Mouse (Mus musculus): ENCODE data around the gene Thsd7b. TPM values are rescaled to one million over a fixed set of nuclear protein-coding genes. Genes with fewer than 3 reads are reported as not detected.
A peak's percentile ranks its signal among the peaks of the same experiment; 100 is the strongest.

Gene Thsd7b
- 0.34 TPM in 1 of 2 replicates, not detected in the other for total RNA-seq (2014; fragmentation: Nextera tagmentation)
- total RNA-seq (2017), result 0.41 and 0.82 TPM in 2 replicates
- polyA plus RNA-seq (2012), result not detected in 2 replicates

DNA sequence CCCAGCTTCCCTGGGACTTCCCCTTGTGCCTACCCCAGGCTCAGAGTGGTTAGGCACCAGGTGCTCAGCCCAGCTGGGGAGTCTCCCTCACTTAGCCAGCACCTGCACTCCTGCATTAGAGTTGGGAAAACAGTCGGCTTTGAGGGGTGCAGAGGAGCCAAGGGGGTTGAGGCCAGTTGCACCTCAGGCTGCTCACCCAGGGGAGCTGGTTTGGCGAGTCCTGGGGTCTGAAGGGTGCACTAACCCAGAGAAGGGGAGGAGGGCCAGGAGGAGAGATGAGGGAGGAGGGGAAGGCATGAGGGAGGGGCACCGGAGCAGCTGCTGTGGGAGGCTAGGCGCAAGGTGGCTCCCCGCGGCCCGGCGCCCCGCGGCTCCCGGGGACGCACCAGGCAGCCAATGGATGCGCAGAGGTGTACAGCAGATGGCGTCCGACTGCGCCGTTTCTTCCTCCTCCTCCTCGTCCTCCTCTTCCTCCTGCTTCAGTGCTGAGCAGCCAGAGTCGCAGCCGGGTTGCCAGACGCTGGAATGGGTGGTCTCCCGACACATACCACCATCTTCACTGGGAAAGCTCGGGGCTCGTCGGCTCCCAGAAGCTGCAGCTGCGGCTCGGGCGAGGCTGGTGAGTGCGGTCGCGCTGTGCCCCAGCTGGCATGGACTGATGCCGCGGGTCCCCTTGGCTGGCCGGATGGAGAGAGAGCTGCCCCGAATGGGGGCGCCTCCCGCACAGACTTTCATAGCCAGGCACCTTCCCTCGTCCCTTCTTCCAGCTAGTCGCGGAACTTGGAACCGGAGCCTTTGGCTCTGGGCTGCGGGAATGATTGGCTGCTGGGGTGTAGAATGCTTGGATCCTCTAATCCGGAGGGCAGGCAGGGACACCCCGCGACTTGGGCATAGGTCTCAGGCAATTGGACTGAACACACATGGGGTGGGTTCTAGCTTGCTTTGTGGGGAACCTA lies at the start of gene Thsd7b:
Gene Thsd7b, plus strand, starts transcription at position 321 of the 956 bp plus-strand sequence.
- no peak within 1 kb of the TSS for H3K4me3 ChIP-seq (ENCODE audit: low read depth, low read length)
- ATAC-seq (ENCODE audit: extremely low read depth, insufficient number of reproducible peaks, low FRiP score, poor library complexity, severe bottlenecking), result no peak
- H3K27me3 ChIP-seq (ENCODE audit: insufficient read depth, low read length), result no peaks in the 10 kb centered on the region; the same call in 1 of the 2 replicates

GRCm38 (mm10) chr1:129244292-129244691 lies 28.8 kb upstream of the Thsd7b start:
- ATAC-seq (ENCODE audit: extremely low read depth, insufficient number of reproducible peaks, low FRiP score, poor library complexity, severe bottlenecking), result peak; percentile 22; the same call in 1 of the 2 replicates

More for the DNA sequence above, at the start of gene Thsd7b:
- no peak for DNase-seq (ENCODE audit: low spot score)
- TF ChIP-seq POLR2AphosphoS5 (IDR thresholded peaks at IDR 0.05; ENCODE audit: insufficient replicate concordance, low read depth, low read length), result no peak
- no peak for TF ChIP-seq GATA2 (IDR thresholded peaks at IDR 0.05; ENCODE audit: borderline replicate concordance, low read depth, low read length)
- no peak for TF ChIP-seq CTCF (IDR thresholded peaks at IDR 0.05; ENCODE audit: low read depth, low read length)
- TF ChIP-seq TAL1 (conservative IDR thresholded peaks at IDR 0.05; ENCODE audit: low read depth, low read length), result no peak
- TF ChIP-seq GATA1 (IDR thresholded peaks at IDR 0.05; ENCODE audit: borderline replicate concordance, low read length), result no peak
- no peaks in the 10 kb centered on the region for H3K9me3 ChIP-seq (replicated peaks)
- H3K4me1 ChIP-seq (ENCODE audit: insufficient read depth, low read depth, low read length), result no peaks in the 10 kb centered on the region
- H3K36me3 ChIP-seq (replicated peaks), result no peaks in the 10 kb centered on the region

GRCm38 (mm10) chr1:129250704-129251443 lies 22.2 kb upstream of the Thsd7b start:
- Histone ChIP-seq H3K27me3 (ENCODE audit: insufficient read depth, low read length) (no peaks in the 10 kb centered on the region), H3K36me3 (replicated peaks) (no peaks in the 10 kb centered on the region), H3K4me3 (ENCODE audit: low read depth, low read length) (no peak overlapping the region), H3K9me3 (replicated peaks) (no peaks in the 10 kb centered on the region), H3K4me1 (ENCODE audit: insufficient read depth, low read depth, low read length) (no peaks in the 10 kb centered on the region)
- ATAC-seq (ENCODE audit: extremely low read depth, insufficient number of reproducible peaks, low FRiP score, poor library complexity, severe bottlenecking) (no peak), DNase-seq (ENCODE audit: low spot score) (no peak)
- TF ChIP-seq POLR2AphosphoS5 (IDR thresholded peaks at IDR 0.05; ENCODE audit: insufficient replicate concordance, low read depth, low read length), result no peak
- no peak for TF ChIP-seq GATA2 (IDR thresholded peaks at IDR 0.05; ENCODE audit: borderline replicate concordance, low read depth, low read length)
- TF ChIP-seq GATA1 (IDR thresholded peaks at IDR 0.05; ENCODE audit: borderline replicate concordance, low read length), result no peak
- TF ChIP-seq TAL1 (conservative IDR thresholded peaks at IDR 0.05; ENCODE audit: low read depth, low read length), result no peak

More at GRCm38 (mm10) chr1:129244292-129244691, 28.8 kb upstream of the Thsd7b start:
- H3K9me3 ChIP-seq (replicated peaks), result no peaks in the 10 kb centered on the region
- TF ChIP-seq GATA2 (IDR thresholded peaks at IDR 0.05; ENCODE audit: borderline replicate concordance, low read depth, low read length) (no peak), TAL1 (conservative IDR thresholded peaks at IDR 0.05; ENCODE audit: low read depth, low read length) (no peak), CTCF (IDR thresholded peaks at IDR 0.05; ENCODE audit: low read depth, low read length) (peak; percentile 26; the same call in 1 of the 2 replicates), GATA1 (IDR thresholded peaks at IDR 0.05; ENCODE audit: borderline replicate concordance, low read length) (no peak), POLR2AphosphoS5 (IDR thresholded peaks at IDR 0.05; ENCODE audit: insufficient replicate concordance, low read depth, low read length) (no peak)
- H3K4me3 ChIP-seq (ENCODE audit: low read depth, low read length), result no peak overlapping the region
- H3K36me3 ChIP-seq (replicated peaks), result no peaks in the 10 kb centered on the region
- no peaks in the 10 kb centered on the region for H3K4me1 ChIP-seq (ENCODE audit: insufficient read depth, low read depth, low read length)
- DNase-seq (ENCODE audit: low spot score), result no peak
- peaks cover 5% of the 10 kb centered on the region; the same call in 1 of the 2 replicates for H3K27me3 ChIP-seq (ENCODE audit: insufficient read depth, low read length)

DNA sequence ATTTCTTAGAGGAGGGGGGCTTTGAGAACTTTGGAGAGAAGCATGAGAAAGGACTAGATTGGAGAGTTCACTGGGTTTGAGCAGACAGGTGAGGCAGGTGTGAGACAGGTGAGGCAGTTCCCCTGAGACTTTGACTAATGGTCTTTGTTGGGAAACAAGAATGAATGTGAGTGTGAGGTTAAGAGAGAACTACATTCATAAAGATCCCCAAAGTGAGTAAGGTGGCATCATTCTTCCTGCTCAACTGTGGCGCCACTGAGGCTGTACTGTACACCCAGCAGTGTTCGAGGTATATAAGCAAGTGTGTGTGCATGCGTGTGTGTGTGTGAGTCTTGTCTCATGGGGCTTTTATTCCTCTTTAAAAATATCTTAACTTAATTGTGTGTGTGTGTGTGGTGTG lies 6.4 kb upstream of the Thsd7b start:
- ATAC-seq (ENCODE audit: extremely low read depth, insufficient number of reproducible peaks, low FRiP score, poor library complexity, severe bottlenecking) (no peak), DNase-seq (ENCODE audit: low spot score) (no peak)
- Histone ChIP-seq H3K4me3 (ENCODE audit: low read depth, low read length) (no peak overlapping the region), H3K9me3 (replicated peaks) (no peaks in the 10 kb centered on the region), H3K4me1 (ENCODE audit: insufficient read depth, low read depth, low read length) (no peaks in the 10 kb centered on the region), H3K27me3 (ENCODE audit: insufficient read depth, low read length) (no peaks in the 10 kb centered on the region), H3K36me3 (replicated peaks) (no peaks in the 10 kb centered on the region)
- TF ChIP-seq GATA2 (IDR thresholded peaks at IDR 0.05; ENCODE audit: borderline replicate concordance, low read depth, low read length) (no peak), CTCF (IDR thresholded peaks at IDR 0.05; ENCODE audit: low read depth, low read length) (no peak), POLR2AphosphoS5 (IDR thresholded peaks at IDR 0.05; ENCODE audit: insufficient replicate concordance, low read depth, low read length) (no peak), TAL1 (conservative IDR thresholded peaks at IDR 0.05; ENCODE audit: low read depth, low read length) (no peak), GATA1 (IDR thresholded peaks at IDR 0.05; ENCODE audit: borderline replicate concordance, low read length) (no peak)

DNA sequence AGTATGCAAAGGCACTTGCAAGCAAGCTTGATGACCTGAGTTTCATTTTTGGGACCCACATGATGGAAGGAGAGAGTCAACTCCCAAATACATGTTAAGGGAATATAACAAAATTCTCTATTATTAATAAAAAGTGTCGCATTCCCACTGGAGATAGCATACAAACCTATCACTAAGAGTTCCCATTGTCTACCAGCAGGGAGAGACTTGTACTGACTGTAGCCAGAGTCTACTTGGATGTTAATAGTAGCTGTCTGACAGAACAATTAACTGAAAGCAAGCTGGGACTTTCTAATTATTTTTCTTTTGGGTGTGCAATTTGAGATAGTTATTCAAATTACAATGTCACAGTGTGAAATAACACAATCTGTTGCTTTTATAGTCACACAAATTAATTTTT lies 31.1 kb downstream of the Thsd7b start:
- ATAC-seq (ENCODE audit: extremely low read depth, insufficient number of reproducible peaks, low FRiP score, poor library complexity, severe bottlenecking), result no peak
- Histone ChIP-seq H3K27me3 (ENCODE audit: insufficient read depth, low read length) (0 out of 2 replicates have a peak, but pooled peaks cover 2% of the 10 kb centered on the region), H3K4me1 (ENCODE audit: insufficient read depth, low read depth, low read length) (no peaks in the 10 kb centered on the region), H3K36me3 (replicated peaks) (no peaks in the 10 kb centered on the region), H3K9me3 (replicated peaks) (no peaks in the 10 kb centered on the region), H3K4me3 (ENCODE audit: low read depth, low read length) (no peak overlapping the region)
- no peak for DNase-seq (ENCODE audit: low spot score)
- TF ChIP-seq POLR2AphosphoS5 (IDR thresholded peaks at IDR 0.05; ENCODE audit: insufficient replicate concordance, low read depth, low read length) (no peak), GATA2 (IDR thresholded peaks at IDR 0.05; ENCODE audit: borderline replicate concordance, low read depth, low read length) (no peak), GATA1 (IDR thresholded peaks at IDR 0.05; ENCODE audit: borderline replicate concordance, low read length) (no peak), CTCF (IDR thresholded peaks at IDR 0.05; ENCODE audit: low read depth, low read length) (no peak), TAL1 (conservative IDR thresholded peaks at IDR 0.05; ENCODE audit: low read depth, low read length) (no peak)
